8 mouse cellular contexts compared by ENCODE assay signal in the genomic region with DNA sequence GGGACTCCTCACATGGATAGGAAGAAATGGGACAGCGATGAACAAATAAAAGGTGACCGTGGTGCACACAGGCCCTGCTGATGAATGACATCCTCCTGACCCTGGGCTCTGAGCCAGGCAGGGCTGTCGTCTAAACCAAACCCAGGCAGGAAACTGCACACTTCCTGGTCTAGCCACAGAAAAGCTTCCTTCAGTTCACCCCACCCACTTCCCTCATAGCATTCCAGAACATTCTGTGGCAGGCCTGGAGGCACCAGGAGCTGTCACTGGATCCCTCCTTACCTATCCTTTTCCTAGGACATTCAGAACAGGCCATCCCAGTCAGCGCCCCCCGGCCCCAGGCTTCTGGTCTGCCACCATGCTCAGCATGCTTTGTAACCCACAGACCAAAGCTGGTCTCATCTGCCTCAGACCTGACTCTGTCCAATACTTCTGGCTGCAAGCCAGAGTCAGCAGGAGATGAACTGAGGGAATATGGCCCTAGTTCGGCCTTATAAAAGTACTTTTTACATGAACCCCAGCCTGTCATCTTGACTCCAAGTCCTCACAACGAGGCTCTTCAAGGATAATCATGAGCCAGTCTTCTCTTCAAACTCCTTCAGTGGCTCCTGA. TPM values are rescaled to one million over a fixed set of nuclear protein-coding genes. Genes with fewer than 3 reads are reported as not detected.
DNase-seq lines count a peak whose midpoint lies in the region; ATAC-seq and TF ChIP-seq lines count a peak whose summit lies in the region.

No protein-coding gene starts in this region.

- peak overlapping the region; percentile 60; the same call in 1 of the 2 replicates for H3K27ac ChIP-seq in embryonic facial prominence, embryonic 15.5 days (replicated peaks)
- no peak overlapping the region; the same call in 1 of the 2 replicates for H3K27ac ChIP-seq in hindbrain, postnatal 0 days
- peak overlapping the region; percentile 0 for H3K27ac ChIP-seq in liver, embryonic 11.5 days (ENCODE audit: low read depth, low read length)

- H3K4me2 ChIP-seq in embryonic facial prominence, embryonic 15.5 days (replicated peaks), result no peak overlapping the region
- H3K4me2 ChIP-seq in hindbrain, postnatal 0 days (ENCODE audit: low read depth, low read length), result no peak overlapping the region
- H3K4me2 ChIP-seq in liver, embryonic 11.5 days, result no peak overlapping the region

- peak; percentile 45 to 53 for DNase-seq in cerebellum, postnatal 10 days
- DNase-seq in cerebellum, adult 18-20 months, result no peak
- DNase-seq in CD8-positive naive resting alpha-beta T cell, adult 2 months (ENCODE audit: low read depth in 2 of 2, low spot score in 2 of 2), result peak; percentile 32 to 50
- DNase-seq in hindbrain, postnatal 0 days (ENCODE audit: low spot score), result peak; percentile 44
- DNase-seq in liver, embryonic 11.5 days (ENCODE audit: low spot score), result no peak
- peak; percentile 54 for DNase-seq in splenic B cell, adult 2 months (ENCODE audit: low read depth, low spot score)

- 48% methylated on average over 7 of the region's 7 CpGs for WGBS in embryonic facial prominence, embryonic 15.5 days
- 51% methylated on average over 7 of the region's 7 CpGs for WGBS in hindbrain, postnatal 0 days
- WGBS in liver, embryonic 11.5 days, result 44% methylated on average over 7 of the region's 7 CpGs

- no peaks in the 10 kb centered on the region for H3K27me3 ChIP-seq in embryonic facial prominence, embryonic 15.5 days
- no peaks in the 10 kb centered on the region for H3K27me3 ChIP-seq in hindbrain, postnatal 0 days (ENCODE audit: insufficient read depth, low read length)
- H3K27me3 ChIP-seq in liver, embryonic 11.5 days (replicated peaks; ENCODE audit: control insufficient read depth, insufficient read depth, low read length), result no peaks in the 10 kb centered on the region; the same call in 1 of the 2 replicates
- no peaks in the 10 kb centered on the region for H3K27me3 ChIP-seq in splenic B cell, adult 2 months (ENCODE audit: control insufficient read depth, insufficient read depth, low read length, poor library complexity, severe bottlenecking)

- peaks cover 39% of the 10 kb centered on the region for H3K4me1 ChIP-seq in embryonic facial prominence, embryonic 15.5 days
- no peaks in the 10 kb centered on the region; the same call in 1 of the 2 replicates for H3K4me1 ChIP-seq in hindbrain, postnatal 0 days (ENCODE audit: insufficient read depth, low read length)
- H3K4me1 ChIP-seq in liver, embryonic 11.5 days (replicated peaks; ENCODE audit: control insufficient read depth, insufficient read depth, low read length), result peaks cover 10% of the 10 kb centered on the region

- TF ChIP-seq CTCF in hindbrain, postnatal 0 days (IDR thresholded peaks at IDR 0.05; ENCODE audit: low read depth), result no peak

- no peak overlapping the region for H3K4me3 ChIP-seq in embryonic facial prominence, embryonic 15.5 days (replicated peaks)
- H3K4me3 ChIP-seq in hindbrain, postnatal 0 days (ENCODE audit: low read length), result no peak overlapping the region
- no peak overlapping the region for H3K4me3 ChIP-seq in liver, embryonic 11.5 days (ENCODE audit: low read depth, low read length)

- H3K9ac ChIP-seq in embryonic facial prominence, embryonic 15.5 days, result no peak overlapping the region
- H3K9ac ChIP-seq in hindbrain, postnatal 0 days (replicated peaks; ENCODE audit: low read length), result no peak overlapping the region
- H3K9ac ChIP-seq in liver, embryonic 11.5 days (ENCODE audit: low read depth, low read length), result no peak overlapping the region

- H3K9me3 ChIP-seq in embryonic facial prominence, embryonic 15.5 days (replicated peaks), result no peaks in the 10 kb centered on the region
- H3K9me3 ChIP-seq in hindbrain, postnatal 0 days (ENCODE audit: low read length), result no peaks in the 10 kb centered on the region
- no peaks in the 10 kb centered on the region for H3K9me3 ChIP-seq in liver, embryonic 11.5 days (ENCODE audit: control insufficient read depth, low read length)

- H3K36me3 ChIP-seq in embryonic facial prominence, embryonic 15.5 days, result no peaks in the 10 kb centered on the region
- no peaks in the 10 kb centered on the region for H3K36me3 ChIP-seq in hindbrain, postnatal 0 days (ENCODE audit: insufficient read depth, low read length)
- no peaks in the 10 kb centered on the region for H3K36me3 ChIP-seq in liver, embryonic 11.5 days (ENCODE audit: control insufficient read depth, insufficient read depth, low read length)
- no peaks in the 10 kb centered on the region for H3K36me3 ChIP-seq in splenic B cell, adult 2 months (ENCODE audit: control insufficient read depth, insufficient read depth, low read length, poor library complexity, severe bottlenecking)

- ATAC-seq in embryonic facial prominence, embryonic 15.5 days (ENCODE audit: insufficient number of reproducible peaks, low FRiP score, low TSS enrichment, low read depth), result peak; percentile 36; the same call in 1 of the 2 replicates
- ATAC-seq in hindbrain, postnatal 0 days, result no peak
- ATAC-seq in liver, embryonic 11.5 days (replicated peaks; ENCODE audit: low FRiP score), result no peak
- no peak for ATAC-seq in erythroid progenitor cell, adult 5-6 weeks (replicated peaks; ENCODE audit: low FRiP score, poor library complexity, severe bottlenecking)

RNA-seq across cellular contexts. Expression of a gene that starts 2.3 kb away (rescaled TPM):
- polyA plus RNA-seq in embryonic facial prominence, embryonic 15.5 days (2015; fragmentation: Nextera tagmentation; extraction: Ambion mirVana), result 2.7 and 3.6 TPM in 2 replicates
- total RNA-seq in hindbrain, postnatal 0 days (2014; rRNA removed), result 2.0 and 3.1 TPM in 2 replicates
- 2.5 and 3.3 TPM in 2 replicates for polyA plus RNA-seq in hindbrain, postnatal 0 days (2015; fragmentation: Nextera tagmentation; extraction: Ambion mirVana)
- 1.4 and 1.5 TPM in 2 replicates for polyA plus RNA-seq in liver, embryonic 11.5 days (2014; fragmentation: Nextera tagmentation; extraction: Ambion mirVana)
- total RNA-seq in erythroid progenitor cell, adult 5-6 weeks (2015; ENCODE audit: low replicate concordance), result 6.1 and 7.1 TPM in 2 replicates
- total RNA-seq in erythroid progenitor cell, adult 5-6 weeks (2017; ENCODE audit: low replicate concordance), result 0.98 and 7.4 TPM in 2 replicates

Comparison
In these comparisons a context has a peak if more than half of its experiments do, and no peak if none do; other contexts are left out.
1. DNase-seq: peak in cerebellum, postnatal 10 days (2 of 2), CD8-positive naive resting alpha-beta T cell, adult 2 months (2 of 2), hindbrain, postnatal 0 days (single experiment) and splenic B cell, adult 2 months (single experiment); none in cerebellum, adult 18-20 months (0 of 2) and liver, embryonic 11.5 days (single experiment).